Mouse (Mus musculus): ENCODE data around the gene Klc1.
"Not testable (repeated sequence)": the region's sequence is repeated elsewhere in the genome, so short reads cannot be mapped to it uniquely, and the experiment has no call there.

Klc1 gene

DNA sequence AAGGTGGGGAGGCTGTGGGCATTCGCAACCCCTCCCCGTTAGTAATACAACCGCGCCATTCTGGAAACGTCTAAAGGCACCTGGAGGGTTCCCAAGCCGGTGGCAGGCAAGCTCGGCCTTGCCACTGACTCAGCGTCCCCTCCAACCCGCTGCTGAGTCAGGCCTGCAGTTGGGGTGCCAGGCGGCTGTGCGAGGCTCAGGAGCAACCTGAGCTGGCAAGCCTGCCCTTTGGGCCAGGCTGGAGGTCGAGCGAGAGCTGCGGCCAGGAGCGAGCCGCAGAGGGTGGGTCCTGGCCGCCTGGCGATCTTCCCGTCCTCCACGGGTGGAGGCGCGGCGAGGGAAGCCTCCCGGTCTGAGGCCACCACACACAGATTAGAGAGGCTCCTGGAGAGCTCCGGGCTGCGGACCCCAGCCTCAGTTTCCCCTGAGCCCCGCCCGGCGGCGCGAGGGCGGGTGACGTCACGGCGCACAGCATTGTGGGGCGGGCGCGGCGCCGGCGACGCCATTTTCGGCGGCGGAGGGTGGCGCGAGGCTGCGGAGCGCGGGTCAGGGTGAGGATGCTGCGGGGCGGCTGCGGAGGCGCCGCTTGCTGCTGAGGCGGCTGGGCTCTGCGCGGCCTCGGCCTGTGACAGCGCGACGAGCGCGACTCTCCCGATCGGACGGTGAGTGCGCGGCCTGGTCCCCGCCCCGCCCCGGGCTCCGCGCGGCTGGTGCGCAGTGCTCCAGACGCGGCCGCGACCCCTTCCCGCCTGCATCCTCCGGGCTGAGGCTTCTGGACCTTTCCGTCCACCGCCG is at the start of gene Klc1:
Gene Klc1 (plus strand): TSS at position 469 of the 795 bp plus-strand sequence.
- peak; percentile 84 for DNase-seq

DNA sequence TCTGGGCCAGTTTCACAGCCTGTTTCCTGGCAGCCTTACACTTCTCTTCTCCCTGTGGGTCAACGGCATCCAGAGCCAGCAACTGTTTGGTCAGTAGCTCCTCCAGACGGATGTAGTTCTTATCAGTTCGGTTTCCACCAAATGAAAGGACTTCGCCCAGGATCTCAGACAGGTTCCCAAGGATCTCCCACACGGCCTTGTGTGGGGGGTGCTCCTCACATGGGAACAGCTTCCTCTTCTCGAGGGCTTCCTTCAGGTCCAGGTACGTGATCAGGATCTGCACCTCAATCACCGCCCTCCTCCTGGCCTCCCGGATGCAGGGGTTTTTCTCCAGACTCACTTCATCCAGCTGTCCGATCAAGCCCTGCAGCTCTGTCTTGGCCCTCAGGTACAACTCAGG is 48.6 kb upstream of the Klc1 start:
- DNase-seq: no peak

DNA sequence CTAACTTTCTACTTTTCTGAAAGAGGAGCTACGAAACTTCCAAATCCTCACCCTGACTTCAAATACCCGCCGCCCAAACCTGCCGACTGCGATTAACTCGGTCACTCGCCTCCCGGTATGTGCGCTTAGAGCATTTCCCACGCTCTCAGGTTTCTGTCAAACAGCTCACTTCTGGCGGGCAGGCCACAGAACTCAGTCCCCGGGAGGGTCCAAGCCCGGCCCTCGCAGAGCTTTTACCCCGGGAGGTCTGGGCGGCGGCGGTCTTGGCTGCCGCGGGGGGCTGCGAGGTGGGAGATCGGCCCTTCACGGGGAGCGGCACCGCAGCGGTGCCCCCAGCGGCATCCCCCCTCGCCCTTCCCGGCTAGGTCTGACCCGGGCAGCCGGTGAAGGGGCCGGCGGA is 46.2 kb upstream of the Klc1 start:
- no peak for DNase-seq

DNA sequence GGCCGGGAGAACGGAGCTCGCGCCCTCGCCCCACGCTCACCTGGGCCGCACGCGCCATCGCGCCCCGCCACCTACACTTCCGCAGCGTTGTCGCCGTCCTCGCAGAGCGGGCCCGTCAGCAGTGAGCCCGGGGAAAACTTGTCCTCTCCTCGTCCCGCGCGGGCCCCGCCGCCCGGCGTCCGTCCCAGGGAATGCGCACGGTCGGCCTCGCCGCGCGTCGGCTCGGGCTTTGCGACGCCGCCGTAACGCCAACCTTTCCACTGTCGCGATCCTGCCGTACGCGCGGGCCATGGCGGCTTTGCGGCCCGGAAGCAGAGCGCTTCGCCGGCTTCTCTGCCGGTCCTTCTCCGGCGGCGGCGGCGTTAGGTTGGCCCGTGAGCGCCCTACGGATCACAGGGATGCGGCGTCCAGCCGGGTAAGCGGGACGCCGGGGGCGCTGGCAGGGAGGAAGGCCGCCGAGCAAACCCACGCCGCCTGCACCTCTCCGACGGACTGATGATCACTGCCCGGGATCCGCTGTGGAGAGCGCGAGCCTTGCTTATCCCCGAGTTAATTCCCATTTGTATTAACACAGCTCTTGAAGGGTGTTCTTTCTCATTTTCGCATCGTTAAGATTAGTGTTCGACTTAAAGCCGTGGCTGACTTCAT is 45.5 kb upstream of the Klc1 start, which contains the start of the genes Bag5 and Apopt1:
Gene Bag5 (minus strand): TSS at position 254 of the 648 bp plus-strand sequence.
Gene Apopt1 (plus strand): TSS at position 258 of the 648 bp plus-strand sequence.
- DNase-seq: peak; percentile 86

DNA sequence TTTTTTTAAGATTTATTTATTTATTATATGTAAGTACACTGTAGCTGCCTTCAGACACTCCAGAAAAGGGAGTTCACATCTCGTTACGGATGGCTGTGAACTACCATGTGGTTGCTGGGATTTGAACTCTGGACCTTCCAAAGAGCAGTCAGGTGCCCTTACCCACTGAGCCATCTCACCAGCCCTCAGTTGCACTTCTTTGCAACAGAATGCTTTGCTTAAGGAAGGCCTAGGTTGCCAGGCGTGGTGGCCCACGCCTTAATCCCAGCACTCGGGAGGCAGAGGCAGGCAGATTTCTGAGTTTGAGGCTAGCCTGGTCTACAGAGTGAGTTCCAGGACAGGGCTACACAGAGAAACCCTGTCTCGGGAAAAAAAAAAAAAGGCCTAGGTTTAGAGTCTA is 44.8 kb upstream of the Klc1 start:
- DNase-seq: not testable (repeated sequence)

DNA sequence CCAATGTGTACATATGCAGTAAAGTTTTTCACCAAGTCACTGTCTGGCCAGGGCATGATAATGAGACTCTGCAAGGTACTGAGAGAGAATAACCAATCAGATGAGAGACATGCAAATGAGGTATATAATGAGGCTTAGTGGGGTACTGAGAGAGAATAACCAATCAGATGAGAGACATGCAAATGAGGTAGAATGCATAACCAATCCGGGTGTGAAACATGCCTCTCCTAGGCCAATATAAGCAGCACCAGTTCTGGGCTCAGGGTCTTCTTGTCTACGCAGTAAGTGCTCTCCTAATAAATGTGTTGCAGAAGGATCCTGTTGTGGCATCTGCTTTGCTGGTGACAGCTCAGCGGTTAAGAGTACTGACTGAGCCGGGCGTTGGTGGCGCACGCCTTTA is 42.1 kb upstream of the Klc1 start:
- DNase-seq: no peak

DNA sequence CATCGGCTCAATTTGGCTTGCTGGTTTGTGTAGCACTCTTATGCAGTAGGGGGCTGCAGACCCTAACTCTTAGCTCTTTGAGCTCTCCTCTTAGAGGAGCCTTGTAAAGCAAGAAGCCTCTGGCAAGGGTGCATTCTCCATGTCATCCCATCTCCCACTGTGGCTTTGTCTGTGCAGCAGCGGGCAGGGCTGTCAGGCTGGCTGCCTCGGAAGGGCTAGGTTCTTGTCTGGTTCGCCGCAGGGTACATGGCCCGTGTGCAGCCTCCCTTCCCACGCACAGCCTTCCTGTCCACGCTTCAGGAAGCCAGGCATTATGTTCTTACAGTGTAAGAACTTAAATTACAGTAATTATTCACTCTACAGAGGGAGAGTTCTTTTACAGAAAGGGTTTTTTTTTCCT is 40.0 kb upstream of the Klc1 start:
- DNase-seq: peak; percentile 76

DNA sequence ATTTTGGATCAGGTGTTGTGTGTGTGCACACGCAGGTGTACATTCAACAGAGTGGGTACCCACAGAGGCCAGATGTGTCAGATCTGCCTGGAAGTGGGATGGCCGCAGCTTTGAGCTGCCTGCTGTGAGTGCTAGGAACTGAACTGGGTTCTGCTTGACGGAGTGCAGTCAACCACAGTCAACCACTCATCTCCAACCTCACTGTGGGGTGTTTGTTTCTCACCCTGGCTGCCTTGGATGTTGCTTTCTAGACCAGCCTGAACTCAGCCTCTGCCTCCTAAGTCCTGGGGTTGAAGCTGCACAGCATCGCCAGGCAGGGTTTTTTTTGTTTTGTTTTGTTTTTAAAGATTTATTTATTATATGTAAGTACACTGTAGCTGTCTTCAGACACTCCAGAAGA is 38.4 kb upstream of the Klc1 start:
- no peak for DNase-seq

DNA sequence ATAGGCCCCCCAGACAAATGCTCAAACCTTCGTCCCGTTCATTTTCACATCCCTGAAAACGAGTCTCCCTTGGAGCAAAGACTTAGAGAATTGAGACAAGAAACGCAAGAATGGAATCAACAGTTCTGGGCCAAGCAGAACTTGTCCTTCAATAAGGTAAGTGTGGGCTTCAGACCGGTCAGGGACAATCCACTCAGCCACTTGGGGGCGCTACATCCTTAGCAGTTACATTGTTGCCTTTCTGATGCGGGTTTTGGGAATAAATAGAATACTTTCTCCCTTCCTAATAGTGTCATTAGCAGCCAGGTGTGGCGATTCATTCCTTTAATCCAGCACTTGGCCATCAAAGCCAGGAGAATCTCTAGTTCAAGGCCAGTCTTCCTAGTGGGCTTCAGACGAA is 36.0 kb upstream of the Klc1 start:
- peak; percentile 74 for DNase-seq

DNA sequence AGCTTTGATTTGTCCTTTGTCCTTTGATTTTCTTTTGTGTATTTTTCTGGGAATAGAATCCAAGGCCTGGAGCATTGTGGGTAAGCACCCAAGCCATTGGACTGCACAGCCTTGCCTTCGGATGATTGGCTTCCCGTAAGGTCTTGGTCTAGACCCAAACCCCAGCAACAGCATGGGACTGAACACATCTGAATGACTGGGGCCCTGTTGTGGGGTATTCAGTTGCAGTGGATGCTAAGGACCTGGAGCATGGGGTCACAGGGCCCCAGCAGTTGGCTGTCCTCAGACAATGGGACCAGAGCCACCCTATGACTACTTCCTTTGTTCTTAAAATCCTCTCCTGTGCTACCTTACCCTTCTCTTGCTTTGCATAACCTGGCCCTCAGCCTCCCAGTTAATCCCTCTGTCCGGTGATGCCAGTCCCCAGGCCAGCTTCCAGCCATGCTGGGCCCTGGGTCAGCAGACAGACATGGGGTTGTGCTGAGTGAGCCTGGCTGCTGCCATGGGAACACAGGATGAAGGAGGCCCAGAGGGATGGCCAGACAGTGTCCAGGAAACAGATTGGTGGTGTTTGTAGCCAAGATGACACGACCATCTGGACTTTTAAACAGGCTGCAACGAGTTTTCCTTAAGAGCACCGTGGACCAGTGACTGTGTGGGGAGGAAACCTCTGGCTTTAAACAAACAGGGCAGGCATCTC is 33.9 kb upstream of the Klc1 start:
- peak; percentile 87 for DNase-seq

DNA sequence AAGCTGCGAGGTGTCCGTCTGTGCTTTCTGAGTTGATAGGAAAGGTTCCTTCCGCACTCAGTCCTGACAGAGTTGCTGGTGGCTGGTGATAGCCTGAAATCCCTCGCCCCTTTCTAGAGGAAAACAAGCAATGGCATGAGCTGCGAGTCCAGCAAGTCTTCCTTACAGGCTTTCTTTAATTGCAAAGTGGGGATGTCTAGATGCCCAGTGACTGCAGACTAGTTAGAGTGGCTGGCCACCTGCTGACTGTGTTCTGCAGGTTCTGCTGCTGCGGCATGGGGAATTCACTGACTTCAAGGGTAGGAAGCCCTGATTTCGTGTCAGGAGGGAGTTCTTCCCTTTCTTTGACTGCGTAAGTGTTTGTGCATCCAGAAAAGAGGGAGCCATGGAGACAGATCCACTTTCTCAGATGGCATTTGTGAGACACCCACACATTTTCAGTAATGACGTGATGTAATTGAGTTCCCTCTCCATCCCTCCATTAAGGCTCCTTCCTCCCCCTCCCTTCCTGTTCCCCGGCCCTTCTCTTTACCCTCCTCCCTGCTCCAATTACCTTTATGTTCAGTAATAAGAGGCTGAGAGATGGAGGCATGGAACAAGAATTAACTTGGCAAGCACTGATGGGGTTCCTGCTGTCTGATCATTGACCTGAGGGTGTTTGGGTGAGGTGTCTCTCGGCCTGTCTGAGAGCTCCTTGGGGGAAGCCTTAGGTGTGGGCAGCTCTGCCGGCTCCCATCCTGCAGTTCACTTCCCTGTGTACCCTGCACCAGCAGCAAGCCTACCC is 33.1 kb upstream of the Klc1 start:
- peak; percentile 62 for DNase-seq

DNA sequence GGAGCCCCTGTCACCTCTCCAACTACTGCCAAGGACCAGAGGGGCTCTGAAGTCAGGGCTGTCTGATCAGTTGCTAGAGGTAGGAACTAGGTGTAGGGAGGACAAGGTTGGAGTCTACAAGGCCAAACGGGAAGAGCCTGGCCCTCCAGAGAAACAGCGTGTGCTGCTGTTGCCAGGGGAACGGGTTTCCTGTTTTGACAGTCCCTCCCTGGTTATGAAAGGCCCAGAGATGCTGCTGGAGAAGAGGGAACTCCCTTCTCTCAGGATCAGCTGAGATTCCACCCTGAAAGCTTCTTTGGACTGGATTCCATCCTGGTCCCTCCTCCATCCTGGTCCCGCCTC is 32.6 kb upstream of the Klc1 start:
- DNase-seq: no peak

DNA sequence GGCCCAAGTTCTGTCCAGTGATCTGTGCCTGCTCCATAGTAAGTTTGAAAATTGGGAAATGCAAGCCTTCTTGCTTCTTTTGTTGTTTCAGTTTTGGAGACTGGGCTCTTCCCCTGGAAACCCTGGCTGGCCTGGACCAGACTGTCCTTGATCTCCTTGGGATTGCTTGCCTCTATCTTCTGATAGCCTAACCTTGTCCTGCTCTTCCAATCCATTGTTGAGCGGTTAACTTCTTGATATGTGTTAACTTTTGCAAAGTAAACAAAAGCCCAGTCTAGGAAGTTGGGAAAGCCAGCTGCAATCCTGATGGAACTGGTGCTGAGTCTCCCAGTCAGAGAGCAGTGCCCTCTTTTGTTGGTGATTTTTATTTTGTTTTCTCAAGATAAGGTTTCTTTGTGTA is 30.7 kb upstream of the Klc1 start:
- no peak for DNase-seq

DNA sequence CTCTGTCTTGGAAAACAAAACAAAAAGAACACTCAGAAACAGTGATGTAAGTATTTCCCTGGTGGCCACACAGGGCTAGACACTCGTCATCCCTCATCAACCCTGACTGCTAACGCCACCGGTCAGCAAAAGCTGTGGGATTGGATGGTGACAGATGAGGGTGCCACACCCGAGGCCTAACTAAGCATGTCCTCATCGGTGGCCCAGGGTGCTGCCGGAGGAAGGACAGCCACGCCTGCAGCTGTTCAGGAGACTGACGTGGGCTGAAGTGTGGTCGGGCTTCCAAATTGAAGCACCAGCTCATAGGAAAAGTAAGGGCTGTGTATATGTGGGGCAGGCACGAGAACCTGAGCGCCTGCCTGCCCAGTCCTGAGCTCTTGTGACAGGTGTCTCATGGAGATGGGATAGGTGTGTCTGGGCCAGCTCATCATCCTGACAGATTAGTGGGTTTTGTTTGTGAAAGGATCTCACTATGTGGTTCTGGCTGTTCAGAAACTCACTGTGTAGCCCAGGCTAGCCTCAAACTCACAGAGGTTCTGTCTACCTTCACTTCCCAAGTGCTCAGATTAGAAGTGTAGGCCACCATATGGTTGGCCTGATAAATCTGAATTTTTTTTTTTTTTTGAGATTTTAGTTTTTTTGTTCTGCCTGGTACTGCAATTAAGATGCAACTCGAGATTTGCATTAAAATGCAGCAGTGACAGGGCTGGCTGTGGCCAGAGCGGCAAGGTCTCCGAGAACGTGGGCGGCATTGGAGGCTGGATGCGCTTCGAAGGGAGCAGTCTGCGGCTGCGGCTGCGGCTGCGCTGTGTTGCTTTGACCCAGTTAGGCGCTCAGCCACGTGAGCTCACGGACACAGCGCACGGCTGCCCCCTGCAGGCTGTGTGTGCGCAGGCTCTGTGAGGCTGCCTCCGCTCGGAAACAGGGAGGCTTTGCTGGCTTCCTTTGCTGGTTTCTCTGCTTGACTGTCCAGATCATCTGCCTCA is 26.5 kb upstream of the Klc1 start:
- DNase-seq: peak; percentile 92

DNA sequence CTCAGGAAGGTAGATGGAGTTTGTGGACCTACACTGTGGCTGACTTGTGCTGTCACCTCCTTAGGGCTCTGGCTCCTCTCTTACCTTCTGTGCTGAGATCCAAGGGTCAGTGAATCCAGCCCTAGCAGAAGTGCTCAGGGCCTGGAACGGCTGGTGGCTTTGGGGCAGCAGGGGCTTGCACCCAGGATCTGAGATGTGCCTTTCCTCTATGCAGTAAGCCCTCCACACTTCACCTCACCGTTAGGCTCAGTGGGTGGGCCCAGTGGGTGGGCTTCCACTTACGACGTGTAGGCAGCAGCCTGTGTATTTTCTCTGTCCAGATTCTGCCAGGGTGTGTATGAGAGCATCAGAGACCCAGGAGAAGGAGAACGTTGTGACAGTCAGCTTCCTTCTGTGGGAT is 25.7 kb upstream of the Klc1 start:
- no peak for DNase-seq

DNA sequence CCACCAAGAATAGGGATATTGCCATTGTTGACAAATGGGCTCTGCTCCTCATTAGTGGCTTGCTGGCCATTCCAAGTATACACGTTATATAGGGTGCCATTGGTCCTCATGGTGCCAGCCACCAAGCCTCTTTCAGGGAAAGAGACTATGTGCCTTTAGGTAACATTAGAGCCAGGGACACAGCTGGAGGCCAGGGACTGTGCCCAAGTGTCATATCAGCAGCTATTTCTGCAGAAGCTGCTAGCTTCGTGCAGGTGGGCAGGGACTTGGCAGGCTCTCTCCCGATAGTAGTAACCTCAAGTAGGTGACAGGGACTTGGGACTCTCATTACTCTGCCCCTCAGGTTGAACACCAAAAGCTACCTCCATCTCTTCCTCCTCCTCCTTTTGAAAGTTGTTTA is 23.7 kb upstream of the Klc1 start:
- peak; percentile 41 for DNase-seq

DNA sequence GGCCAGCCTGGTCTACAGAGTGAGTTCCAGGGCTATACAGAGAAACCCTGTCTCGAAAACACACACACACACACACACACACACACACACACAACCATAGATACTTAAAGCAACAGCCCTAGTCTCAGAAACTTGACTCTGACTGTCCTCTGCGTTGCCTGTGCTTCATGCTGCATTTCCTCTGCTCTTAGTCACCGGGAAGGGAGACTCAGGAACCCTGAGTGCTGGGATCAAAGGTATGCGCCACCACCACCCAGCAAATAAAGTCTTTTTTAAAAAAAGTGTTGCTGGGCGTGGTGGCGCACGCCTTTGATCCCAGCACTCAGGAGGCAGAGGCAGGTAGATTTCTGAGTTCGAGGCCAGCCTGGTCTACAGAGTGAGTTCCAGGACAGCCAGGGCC is 22.0 kb upstream of the Klc1 start:
- not testable (repeated sequence) for DNase-seq

DNA sequence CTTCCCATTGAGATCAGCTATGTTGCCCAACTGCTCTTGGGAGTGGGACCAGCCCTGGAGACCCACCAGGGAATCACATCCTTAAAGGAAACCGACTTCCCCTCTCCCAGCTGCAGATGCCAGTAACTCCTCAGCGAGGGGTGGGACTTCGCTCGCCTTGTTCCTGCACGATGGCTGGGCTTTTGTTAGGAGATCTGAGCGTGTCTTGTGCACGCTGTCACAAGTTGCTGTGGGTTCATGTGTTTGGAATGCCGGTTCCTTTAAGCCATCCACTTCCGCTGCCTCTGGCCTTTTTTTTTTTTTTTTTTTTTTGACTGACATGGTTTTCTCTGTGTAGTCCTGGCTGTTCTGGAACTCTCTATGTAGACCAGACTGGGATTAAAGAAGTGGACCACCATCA is 21.3 kb upstream of the Klc1 start:
- DNase-seq: no peak

DNA sequence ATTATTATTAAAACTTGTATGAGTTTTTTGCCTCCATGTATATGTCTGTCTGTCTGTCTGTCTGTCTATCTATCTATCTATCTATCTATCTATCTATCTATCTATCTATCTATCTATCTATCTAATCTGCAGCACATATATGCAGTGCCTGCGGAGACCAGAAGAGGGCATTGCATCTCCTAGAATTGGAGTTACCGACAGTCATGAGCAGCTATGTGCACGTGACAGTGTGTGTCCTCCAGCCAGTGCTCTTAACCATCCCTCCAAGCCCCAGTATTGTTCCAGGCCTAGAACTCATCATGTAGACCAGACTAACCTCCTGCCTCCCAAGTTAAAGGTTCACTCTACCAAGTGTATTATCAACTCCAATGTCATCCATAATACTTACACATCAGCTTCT is 19.9 kb upstream of the Klc1 start:
- peak; percentile 84 for DNase-seq

DNA sequence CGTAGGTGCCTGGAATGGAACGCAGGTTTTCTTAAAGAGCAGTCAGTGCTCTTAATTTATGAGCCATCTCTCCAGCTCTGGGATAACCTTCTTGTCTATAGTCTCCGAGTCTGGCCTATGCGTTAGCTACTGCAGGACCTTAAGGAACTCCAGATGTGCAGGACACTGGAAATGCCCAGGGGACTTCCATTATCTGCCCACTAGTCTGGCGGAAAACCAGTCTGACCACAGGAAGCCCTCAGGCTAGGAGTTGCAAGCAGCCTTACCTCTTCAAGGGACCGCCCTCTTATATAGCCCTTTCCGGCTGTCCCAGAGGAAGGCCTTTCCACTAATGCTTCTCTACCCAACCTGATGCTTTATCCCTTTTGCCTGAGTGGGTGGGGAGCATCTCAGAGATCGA is 17.3 kb upstream of the Klc1 start:
- no peak for DNase-seq

DNA sequence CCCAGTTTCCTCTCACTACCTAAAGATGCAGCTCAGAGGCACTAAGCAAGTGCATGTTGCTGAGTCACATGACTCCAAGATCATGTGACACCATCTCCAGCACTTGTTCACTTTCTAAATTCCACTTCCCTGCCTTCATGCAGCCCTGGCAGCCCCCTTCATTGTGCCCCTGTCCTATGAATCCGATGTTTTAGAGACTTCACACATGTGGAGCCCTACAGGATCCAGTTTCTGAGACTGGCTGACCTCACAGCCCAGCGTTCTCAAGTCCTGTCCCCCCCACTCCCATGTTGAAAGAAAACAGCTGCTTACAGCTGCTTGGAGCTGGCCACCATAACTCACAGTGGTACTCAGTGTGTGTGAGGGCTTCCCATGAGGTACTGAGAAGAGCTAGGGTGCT is 15.2 kb upstream of the Klc1 start:
- DNase-seq: no peak

DNA sequence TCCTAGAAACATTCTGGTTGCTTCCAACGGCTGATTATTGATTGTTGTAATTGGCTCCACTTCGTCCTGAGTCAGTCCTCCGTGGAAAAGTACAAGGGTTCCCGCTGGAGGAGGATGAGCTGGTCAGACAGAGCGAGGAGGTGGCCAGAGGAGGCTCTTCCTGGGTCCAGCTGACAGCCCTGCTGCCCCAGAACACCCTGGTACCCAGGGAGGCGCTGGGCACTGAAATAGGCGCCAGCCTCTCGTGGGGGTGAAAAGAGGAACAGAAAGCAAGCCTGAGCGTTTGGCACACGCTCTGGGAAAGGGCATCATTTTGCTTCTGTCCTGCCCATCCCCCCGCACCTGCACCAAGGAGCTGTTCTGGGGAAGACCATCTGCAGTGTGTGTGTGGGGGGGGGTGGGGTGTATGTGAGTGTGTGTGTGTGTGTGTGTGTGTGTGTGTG is 14.6 kb upstream of the Klc1 start:
- no peak for DNase-seq
